Mouse (Mus musculus): ENCODE data around the gene Dynlt1b.
"Not testable (repeated sequence)": the region's sequence is repeated elsewhere in the genome, so short reads cannot be mapped to it uniquely, and the experiment has no call there.

- TF ChIP-seq CTCF (IDR thresholded peaks at IDR 0.05; ENCODE audit: extremely low read depth, insufficient read depth, insufficient read length, insufficient replicate concordance); POLR2A (IDR thresholded peaks at IDR 0.05; ENCODE audit: low read depth, low read length): not testable (repeated sequence)
Observed at GRCm38 (mm10) chr17:6448293-6448692, 18.4 kb downstream of the Dynlt1b start.
